Mouse (Mus musculus): Measurements from ENCODE around the gene Csta1.

The Csta1 gene

GRCm38 (mm10) chr16:36071071-36071449 is 60.0 kb downstream of the Csta1 start:
- DNase-seq (ENCODE audit: low spot score): no peak

Measured in testis, postnatal 10 days (tissue).